Mouse (Mus musculus): Measurements from ENCODE around the gene Cym. TPM values are rescaled to one million over a fixed set of nuclear protein-coding genes. Genes with fewer than 3 reads are reported as not detected.

Gene Cym
- polyA plus RNA-seq, 1 experiment from 2014 or later = 0.07 TPM

- Histone ChIP-seq H3K9ac (no peak overlapping the region), H3K36me3 (replicated peaks) (no peaks in the 10 kb centered on the region), H3K4me2 (no peak overlapping the region), H3K27me3 (peaks cover 8% of the 10 kb centered on the region; the same call in 1 of the 2 replicates), H3K27ac (replicated peaks) (no peak overlapping the region), H3K4me3 (replicated peaks) (no peak overlapping the region), H3K9me3 (replicated peaks) (no peaks in the 10 kb centered on the region), H3K4me1 (replicated peaks) (no peaks in the 10 kb centered on the region)
- ATAC-seq (ENCODE audit: insufficient read depth) = no peak
- WGBS (ENCODE audit: insufficient replicate concordance) = 44% methylated on average over 9 of the region's 9 CpGs
Observed at GRCm38 (mm10) chr3:107201310-107202180, 20.0 kb downstream of the Cym start.

- Histone ChIP-seq H3K27ac (replicated peaks) (no peak overlapping the region), H3K36me3 (replicated peaks) (no peaks in the 10 kb centered on the region), H3K4me1 (replicated peaks) (no peaks in the 10 kb centered on the region), H3K27me3 (no peaks in the 10 kb centered on the region), H3K9me3 (replicated peaks) (no peaks in the 10 kb centered on the region), H3K4me2 (no peak overlapping the region), H3K9ac (no peak overlapping the region), H3K4me3 (replicated peaks) (no peak overlapping the region)
- WGBS (ENCODE audit: insufficient replicate concordance) = 36% methylated on average over 6 of the region's 6 CpGs
- no peak for ATAC-seq (ENCODE audit: insufficient read depth)
Observed at GRCm38 (mm10) chr3:107188226-107188899, 33.2 kb downstream of the Cym start.

- no peaks in the 10 kb centered on the region for H3K36me3 ChIP-seq (replicated peaks)
- no peaks in the 10 kb centered on the region for H3K9me3 ChIP-seq (replicated peaks)
- no peaks in the 10 kb centered on the region for H3K27me3 ChIP-seq
- no peak for ATAC-seq (ENCODE audit: insufficient read depth)
- no peaks in the 10 kb centered on the region for H3K4me1 ChIP-seq (replicated peaks)
- no peak overlapping the region for H3K4me3 ChIP-seq (replicated peaks)
- WGBS (ENCODE audit: insufficient replicate concordance) = 60% methylated on average over 4 of the region's 4 CpGs
- no peak overlapping the region for H3K4me2 ChIP-seq
- no peak overlapping the region for H3K9ac ChIP-seq
- H3K27ac ChIP-seq (replicated peaks) = no peak overlapping the region
Observed at GRCm38 (mm10) chr3:107187022-107187421, 34.5 kb downstream of the Cym start.

GRCm38 (mm10) chr3:107185597-107185996 is 35.9 kb downstream of the Cym start:
- H3K4me1 ChIP-seq (replicated peaks) = no peaks in the 10 kb centered on the region
- no peaks in the 10 kb centered on the region for H3K36me3 ChIP-seq (replicated peaks)
- no peak overlapping the region for H3K27ac ChIP-seq (replicated peaks)
- no peak overlapping the region for H3K9ac ChIP-seq
- no peaks in the 10 kb centered on the region for H3K27me3 ChIP-seq
- H3K9me3 ChIP-seq (replicated peaks) = no peaks in the 10 kb centered on the region
- no peak for ATAC-seq (ENCODE audit: insufficient read depth)
- H3K4me3 ChIP-seq (replicated peaks) = no peak overlapping the region
- no peak overlapping the region for H3K4me2 ChIP-seq
- 56% methylated on average over 3 of the region's 3 CpGs for WGBS (ENCODE audit: insufficient replicate concordance)

GRCm38 (mm10) chr3:107183178-107183577 is 38.4 kb downstream of the Cym start:
- no peaks in the 10 kb centered on the region for H3K9me3 ChIP-seq (replicated peaks)
- no peaks in the 10 kb centered on the region for H3K27me3 ChIP-seq
- no peak overlapping the region for H3K27ac ChIP-seq (replicated peaks)
- H3K36me3 ChIP-seq (replicated peaks) = no peaks in the 10 kb centered on the region
- no peak overlapping the region for H3K9ac ChIP-seq
- no peak for ATAC-seq (ENCODE audit: insufficient read depth)
- WGBS (ENCODE audit: insufficient replicate concordance) = 64% methylated on average over 3 of the region's 3 CpGs
- no peaks in the 10 kb centered on the region for H3K4me1 ChIP-seq (replicated peaks)
- H3K4me2 ChIP-seq = no peak overlapping the region
- no peak overlapping the region for H3K4me3 ChIP-seq (replicated peaks)

- Histone ChIP-seq H3K9me3 (replicated peaks) (no peaks in the 10 kb centered on the region), H3K9ac (no peak within 1 kb of the TSS), H3K4me3 (replicated peaks) (no peak within 1 kb of the TSS), H3K4me2 (no peak within 1 kb of the TSS), H3K4me1 (replicated peaks) (no peaks in the 10 kb centered on the region), H3K36me3 (replicated peaks) (no peaks in the 10 kb centered on the region), H3K27me3 (no peaks in the 10 kb centered on the region), H3K27ac (replicated peaks) (no peak within 1 kb of the TSS)
- 58% methylated on average over 1 of the region's 1 CpGs for WGBS (ENCODE audit: insufficient replicate concordance)
- ATAC-seq (ENCODE audit: insufficient read depth) = no peak
Observed at GRCm38 (mm10) chr3:107182756-107183155, 38.8 kb downstream of the Cym start, which contains the start of gene Kcna10. TSS of gene Kcna10 (plus strand) at chr3:107183056.

GRCm38 (mm10) chr3:107180860-107181259 is 40.7 kb downstream of the Cym start:
- 30% methylated on average over 2 of the region's 2 CpGs for WGBS (ENCODE audit: insufficient replicate concordance)
- Histone ChIP-seq H3K36me3 (replicated peaks) (no peaks in the 10 kb centered on the region), H3K27ac (replicated peaks) (no peak overlapping the region), H3K4me2 (no peak overlapping the region), H3K9ac (no peak overlapping the region), H3K4me1 (replicated peaks) (no peaks in the 10 kb centered on the region), H3K9me3 (replicated peaks) (no peaks in the 10 kb centered on the region), H3K27me3 (no peaks in the 10 kb centered on the region), H3K4me3 (replicated peaks) (no peak overlapping the region)
- no peak for ATAC-seq (ENCODE audit: insufficient read depth)

GRCm38 (mm10) chr3:107176501-107176900 is 45.0 kb downstream of the Cym start:
- Histone ChIP-seq H3K4me2 (no peak overlapping the region), H3K9me3 (replicated peaks) (no peaks in the 10 kb centered on the region), H3K9ac (no peak overlapping the region), H3K4me3 (replicated peaks) (no peak overlapping the region), H3K27me3 (no peaks in the 10 kb centered on the region), H3K36me3 (replicated peaks) (no peaks in the 10 kb centered on the region), H3K4me1 (replicated peaks) (no peaks in the 10 kb centered on the region), H3K27ac (replicated peaks) (no peak overlapping the region)
- 64% methylated on average over 9 of the region's 9 CpGs for WGBS (ENCODE audit: insufficient replicate concordance)
- ATAC-seq (ENCODE audit: insufficient read depth) = no peak

GRCm38 (mm10) chr3:107175486-107175885 is 46.0 kb downstream of the Cym start:
- Histone ChIP-seq H3K36me3 (replicated peaks) (no peaks in the 10 kb centered on the region), H3K9ac (no peak overlapping the region), H3K27ac (replicated peaks) (no peak overlapping the region), H3K27me3 (no peaks in the 10 kb centered on the region), H3K4me1 (replicated peaks) (no peaks in the 10 kb centered on the region), H3K4me2 (no peak overlapping the region), H3K4me3 (replicated peaks) (no peak overlapping the region), H3K9me3 (replicated peaks) (no peaks in the 10 kb centered on the region)
- WGBS (ENCODE audit: insufficient replicate concordance) = 48% methylated on average over 4 of the region's 4 CpGs
- no peak for ATAC-seq (ENCODE audit: insufficient read depth)

GRCm38 (mm10) chr3:107172556-107172955 is 49.0 kb downstream of the Cym start:
- no peak overlapping the region for H3K27ac ChIP-seq (replicated peaks)
- no peaks in the 10 kb centered on the region for H3K4me1 ChIP-seq (replicated peaks)
- no peaks in the 10 kb centered on the region for H3K36me3 ChIP-seq (replicated peaks)
- ATAC-seq (ENCODE audit: insufficient read depth) = no peak
- no peaks in the 10 kb centered on the region for H3K27me3 ChIP-seq
- no peaks in the 10 kb centered on the region for H3K9me3 ChIP-seq (replicated peaks)
- WGBS (ENCODE audit: insufficient replicate concordance) = 63% methylated on average over 1 of the region's 1 CpGs
- no peak overlapping the region for H3K4me3 ChIP-seq (replicated peaks)
- H3K4me2 ChIP-seq = no peak overlapping the region
- no peak overlapping the region for H3K9ac ChIP-seq

GRCm38 (mm10) chr3:107171964-107172363 is 49.6 kb downstream of the Cym start:
- no peaks in the 10 kb centered on the region for H3K9me3 ChIP-seq (replicated peaks)
- no peaks in the 10 kb centered on the region for H3K4me1 ChIP-seq (replicated peaks)
- H3K36me3 ChIP-seq (replicated peaks) = no peaks in the 10 kb centered on the region
- 65% methylated on average over 3 of the region's 3 CpGs for WGBS (ENCODE audit: insufficient replicate concordance)
- H3K27me3 ChIP-seq = no peaks in the 10 kb centered on the region
- H3K4me3 ChIP-seq (replicated peaks) = no peak overlapping the region
- no peak overlapping the region for H3K9ac ChIP-seq
- H3K4me2 ChIP-seq = no peak overlapping the region
- ATAC-seq (ENCODE audit: insufficient read depth) = no peak
- no peak overlapping the region for H3K27ac ChIP-seq (replicated peaks)

Data from liver, embryonic 15.5 days (tissue).